Mouse (Mus musculus): ENCODE data around the gene Olfr45. TPM values are rescaled to one million over a fixed set of nuclear protein-coding genes. Genes with fewer than 3 reads are reported as not detected.
"Not testable (repeated sequence)": the region's sequence is repeated elsewhere in the genome, so short reads cannot be mapped to it uniquely, and the experiment has no call there.

Olfr45 gene
- 0.04 and 0.06 TPM in 2 replicates for polyA plus RNA-seq (2012; rRNA removed)
- not detected in 2 replicates for polyA plus RNA-seq (2014; fragmentation: Nextera tagmentation; extraction: Ambion mirVana)

DNA sequence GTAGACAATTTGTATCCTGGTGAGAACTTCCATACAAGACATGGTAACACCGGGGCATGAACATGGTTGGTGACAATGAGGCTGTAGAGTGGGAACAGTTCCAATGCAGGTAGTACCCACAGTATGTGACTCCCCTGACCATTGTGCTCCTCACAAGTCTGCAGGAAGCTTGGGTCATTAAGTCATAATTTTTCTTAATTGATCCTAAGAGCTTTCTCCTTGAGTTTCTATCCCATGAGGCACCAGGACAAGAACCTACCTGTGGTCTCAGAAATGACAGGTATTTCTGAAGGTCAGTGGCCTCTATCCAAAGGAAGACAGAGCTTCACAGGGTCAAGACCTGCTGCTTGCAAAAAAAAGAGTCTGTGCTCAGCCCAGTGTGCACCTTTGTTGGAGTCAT lies at the start of gene Olfr45:
Gene Olfr45 (plus strand): TSS at position 301 of the 400 bp plus-strand sequence.
- ATAC-seq (ENCODE audit: low FRiP score, low read depth) (no peak), DNase-seq (ENCODE audit: low spot score) (no peak)
- Histone ChIP-seq H3K4me1 (ENCODE audit: control insufficient read depth, insufficient read depth, low read length) (no peaks in the 10 kb centered on the region), H3K27ac (replicated peaks; ENCODE audit: low read depth, low read length) (no peak within 1 kb of the TSS), H3K4me3 (replicated peaks; ENCODE audit: low read length) (no peak within 1 kb of the TSS), H3K9ac (ENCODE audit: low read depth, low read length, severe bottlenecking) (no peak within 1 kb of the TSS), H3K36me3 (ENCODE audit: control insufficient read depth, insufficient read depth, low read length) (no peaks in the 10 kb centered on the region), H3K4me2 (replicated peaks; ENCODE audit: low read depth, low read length, severe bottlenecking) (no peak within 1 kb of the TSS), H3K27me3 (ENCODE audit: control insufficient read depth, insufficient read depth, low read length) (no peaks in the 10 kb centered on the region), H3K9me3 (ENCODE audit: control insufficient read depth, low read length) (no peaks in the 10 kb centered on the region)
- 90% methylated on average over 1 of the region's 1 CpGs for WGBS
- TF ChIP-seq POLR2A (IDR thresholded peaks at IDR 0.05; ENCODE audit: borderline replicate concordance, extremely low read depth, insufficient read depth, insufficient read length), result no peak

GRCm38 (mm10) chr7:140646152-140646551 lies 35.6 kb upstream of the Olfr45 start, which contains the start of gene Olfr53:
Gene Olfr53, plus strand, starts transcription at chr7:140646452.
- no peaks in the 10 kb centered on the region for H3K36me3 ChIP-seq (ENCODE audit: control insufficient read depth, insufficient read depth, low read length)
- no peaks in the 10 kb centered on the region for H3K9me3 ChIP-seq (ENCODE audit: control insufficient read depth, low read length)
- H3K9ac ChIP-seq (ENCODE audit: low read depth, low read length, severe bottlenecking), result no peak within 1 kb of the TSS
- H3K4me1 ChIP-seq (ENCODE audit: control insufficient read depth, insufficient read depth, low read length), result no peaks in the 10 kb centered on the region
- no peak within 1 kb of the TSS for H3K27ac ChIP-seq (replicated peaks; ENCODE audit: low read depth, low read length)
- no peak within 1 kb of the TSS for H3K4me3 ChIP-seq (replicated peaks; ENCODE audit: low read length)
- TF ChIP-seq POLR2A (IDR thresholded peaks at IDR 0.05; ENCODE audit: borderline replicate concordance, extremely low read depth, insufficient read depth, insufficient read length), result no peak
- DNase-seq (ENCODE audit: low spot score) (no peak), ATAC-seq (ENCODE audit: low FRiP score, low read depth) (no peak)
- 100% methylated on average over 1 of the region's 1 CpGs for WGBS
- no peaks in the 10 kb centered on the region for H3K27me3 ChIP-seq (ENCODE audit: control insufficient read depth, insufficient read depth, low read length)
- no peak within 1 kb of the TSS for H3K4me2 ChIP-seq (replicated peaks; ENCODE audit: low read depth, low read length, severe bottlenecking)

DNA sequence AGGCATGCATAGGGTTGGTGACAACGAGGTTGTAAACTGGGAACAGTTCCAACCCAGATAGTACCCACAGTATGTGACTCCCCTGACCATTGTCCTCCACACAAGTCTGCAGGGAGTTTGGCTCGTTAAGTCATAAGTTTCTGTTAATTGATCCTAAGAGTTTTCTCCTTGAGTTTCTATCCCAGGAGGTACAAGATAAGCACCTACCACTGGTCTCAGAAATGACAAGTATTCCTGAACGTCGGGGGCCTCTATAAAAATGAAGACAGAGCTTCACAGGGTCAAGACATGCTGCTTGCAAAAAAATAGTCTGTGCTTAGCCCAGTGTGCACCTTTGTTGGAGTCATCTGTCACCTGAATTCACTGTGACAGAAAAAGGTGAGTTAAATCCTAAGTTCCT lies 22.1 kb upstream of the Olfr45 start, which contains the start of gene Olfr539:
Gene Olfr539 (plus strand): TSS at position 301 of the 400 bp plus-strand sequence.
- TF ChIP-seq POLR2A (IDR thresholded peaks at IDR 0.05; ENCODE audit: borderline replicate concordance, extremely low read depth, insufficient read depth, insufficient read length), result no peak
- H3K4me1 ChIP-seq (ENCODE audit: control insufficient read depth, insufficient read depth, low read length), result no peaks in the 10 kb centered on the region
- no peak within 1 kb of the TSS for H3K4me3 ChIP-seq (replicated peaks; ENCODE audit: low read length)
- no peaks in the 10 kb centered on the region for H3K36me3 ChIP-seq (ENCODE audit: control insufficient read depth, insufficient read depth, low read length)
- H3K27ac ChIP-seq (replicated peaks; ENCODE audit: low read depth, low read length), result no peak within 1 kb of the TSS
- H3K4me2 ChIP-seq (replicated peaks; ENCODE audit: low read depth, low read length, severe bottlenecking), result no peak within 1 kb of the TSS
- WGBS, result 72% methylated on average over 4 of the region's 4 CpGs
- no peak within 1 kb of the TSS for H3K9ac ChIP-seq (ENCODE audit: low read depth, low read length, severe bottlenecking)
- H3K27me3 ChIP-seq (ENCODE audit: control insufficient read depth, insufficient read depth, low read length), result no peaks in the 10 kb centered on the region
- ATAC-seq (ENCODE audit: low FRiP score, low read depth), result no peak
- H3K9me3 ChIP-seq (ENCODE audit: control insufficient read depth, low read length), result no peaks in the 10 kb centered on the region
- DNase-seq (ENCODE audit: low spot score), result no peak

DNA sequence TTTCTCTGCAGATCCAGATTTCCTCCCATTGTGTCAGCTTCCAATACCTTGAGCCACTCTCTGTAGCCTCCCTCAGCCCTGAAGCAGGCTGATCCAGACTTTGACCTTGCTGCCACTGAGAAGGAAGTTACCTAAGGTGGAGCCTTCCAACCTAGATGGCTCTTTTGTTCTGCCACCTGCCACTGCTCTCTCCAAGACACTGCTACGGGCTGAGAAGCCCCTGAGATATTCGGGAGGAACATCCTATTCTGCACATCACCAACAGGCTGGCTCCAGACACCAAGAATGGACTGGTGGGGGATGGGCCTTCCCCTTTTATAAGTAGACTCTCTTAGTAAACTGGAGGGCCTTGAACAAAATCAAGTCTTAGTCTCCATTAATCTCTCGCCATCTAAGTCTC lies 11.1 kb upstream of the Olfr45 start:
- not testable (repeated sequence) for DNase-seq (ENCODE audit: low spot score); H3K4me3 ChIP-seq (replicated peaks; ENCODE audit: low read length); ATAC-seq (ENCODE audit: low FRiP score, low read depth); H3K9me3 ChIP-seq (ENCODE audit: control insufficient read depth, low read length); H3K4me2 ChIP-seq (replicated peaks; ENCODE audit: low read depth, low read length, severe bottlenecking); H3K9ac ChIP-seq (ENCODE audit: low read depth, low read length, severe bottlenecking); H3K27me3 ChIP-seq (ENCODE audit: control insufficient read depth, insufficient read depth, low read length); H3K27ac ChIP-seq (replicated peaks; ENCODE audit: low read depth, low read length); H3K36me3 ChIP-seq (ENCODE audit: control insufficient read depth, insufficient read depth, low read length); H3K4me1 ChIP-seq (ENCODE audit: control insufficient read depth, insufficient read depth, low read length)
- WGBS, result 87% methylated on average over 3 of the region's 3 CpGs

GRCm38 (mm10) chr7:140675863-140676262 lies 5.9 kb upstream of the Olfr45 start:
- no peaks in the 10 kb centered on the region for H3K27me3 ChIP-seq (ENCODE audit: control insufficient read depth, insufficient read depth, low read length)
- H3K36me3 ChIP-seq (ENCODE audit: control insufficient read depth, insufficient read depth, low read length), result no peaks in the 10 kb centered on the region
- DNase-seq (ENCODE audit: low spot score), result no peak
- no peak overlapping the region for H3K9ac ChIP-seq (ENCODE audit: low read depth, low read length, severe bottlenecking)
- H3K27ac ChIP-seq (replicated peaks; ENCODE audit: low read depth, low read length), result no peak overlapping the region
- ATAC-seq (ENCODE audit: low FRiP score, low read depth), result no peak
- no peaks in the 10 kb centered on the region for H3K4me1 ChIP-seq (ENCODE audit: control insufficient read depth, insufficient read depth, low read length)
- WGBS, result 0% methylated on average over 4 of the region's 6 CpGs
- no peak overlapping the region for H3K4me3 ChIP-seq (replicated peaks; ENCODE audit: low read length)
- no peak for TF ChIP-seq POLR2A (IDR thresholded peaks at IDR 0.05; ENCODE audit: borderline replicate concordance, extremely low read depth, insufficient read depth, insufficient read length)
- H3K9me3 ChIP-seq (ENCODE audit: control insufficient read depth, low read length), result 0 out of 2 replicates have a peak, but pooled peaks cover 4% of the 10 kb centered on the region
- no peak overlapping the region for H3K4me2 ChIP-seq (replicated peaks; ENCODE audit: low read depth, low read length, severe bottlenecking)

GRCm38 (mm10) chr7:140679591-140679990 lies 2.2 kb upstream of the Olfr45 start:
- not testable (repeated sequence) for H3K4me2 ChIP-seq (replicated peaks; ENCODE audit: low read depth, low read length, severe bottlenecking); H3K9me3 ChIP-seq (ENCODE audit: control insufficient read depth, low read length); H3K9ac ChIP-seq (ENCODE audit: low read depth, low read length, severe bottlenecking); H3K4me1 ChIP-seq (ENCODE audit: control insufficient read depth, insufficient read depth, low read length); H3K27me3 ChIP-seq (ENCODE audit: control insufficient read depth, insufficient read depth, low read length); H3K4me3 ChIP-seq (replicated peaks; ENCODE audit: low read length); H3K27ac ChIP-seq (replicated peaks; ENCODE audit: low read depth, low read length); ATAC-seq (ENCODE audit: low FRiP score, low read depth); H3K36me3 ChIP-seq (ENCODE audit: control insufficient read depth, insufficient read depth, low read length); DNase-seq (ENCODE audit: low spot score)
- WGBS, result 61% methylated on average over 4 of the region's 4 CpGs
